Mouse (Mus musculus) heart, postnatal 0 days (tissue): Measurements from ENCODE around the gene Upf3a. TPM values are rescaled to one million over a fixed set of nuclear protein-coding genes. Genes with fewer than 3 reads are reported as not detected.
A peak's percentile ranks its signal among the peaks of the same experiment; 100 is the strongest.

Experiments used
- ATAC-seq: fragments of 200-750 bp; cut with Nextera tagmentation; 2 replicates; pipeline ENCODE4 v1.8.0; 2017; ENCODE audit warnings: low read depth, moderate number of reproducible peaks, moderate library complexity; ENCODE audit not compliant: insufficient read depth
- DNase-seq: peaks from one replicate; pipeline ENCODE4 v3.0.0-alpha.2; 2016; ENCODE audit warnings: low spot score
- H3K27ac ChIP-seq: fragments of 300-500 bp; sonication (generic); 2 replicates; pipeline ENCODE4 v1.5.1; 2014; ENCODE audit warnings: low read depth, mild to moderate bottlenecking
- H3K27me3 ChIP-seq: fragments of 300-500 bp; sonication (generic); 2 replicates; pipeline ENCODE4 v1.6.1; 2014; ENCODE audit warnings: low read length, mixed read lengths; ENCODE audit not compliant: control insufficient read depth, insufficient read depth
- H3K36me3 ChIP-seq: fragments of 300-500 bp; sonication (generic); replicated peaks from 2 replicates; pipeline ENCODE4 v1.6.1; 2014; ENCODE audit warnings: low read length, mixed read lengths; ENCODE audit not compliant: control insufficient read depth, insufficient read depth
- H3K4me1 ChIP-seq: fragments of 300-500 bp; sonication (generic); 2 replicates; pipeline ENCODE4 v1.6.1; 2014; ENCODE audit warnings: antibody characterized with exemption; ENCODE audit not compliant: control insufficient read depth, insufficient read depth
- H3K4me2 ChIP-seq: fragments of 300-500 bp; sonication (generic); 2 replicates; pipeline ENCODE4 v1.6.1; 2014; ENCODE audit warnings: low read depth, mild to moderate bottlenecking, low read length, moderate library complexity
- H3K4me3 ChIP-seq: fragments of 300-500 bp; sonication (generic); 2 replicates; pipeline ENCODE4 v1.5.1; 2014; ENCODE audit warnings: low read depth, low read length
- H3K9ac ChIP-seq: fragments of 300-500 bp; sonication (generic); replicated peaks from 2 replicates; pipeline ENCODE4 v1.6.1; 2014; ENCODE audit warnings: low read depth, low read length, mixed read lengths
- H3K9me3 ChIP-seq: fragments of 300-500 bp; sonication (generic); replicated peaks from 2 replicates; pipeline ENCODE4 v1.6.1; 2016; ENCODE audit warnings: low read length; ENCODE audit not compliant: control insufficient read depth
- CTCF ChIP-seq: IDR thresholded peaks from 2 replicates; pipeline ENCODE4 v1.5.1; 2016; ENCODE audit warnings: antibody characterized with exemption, control low read depth, low read depth
- EP300 ChIP-seq: IDR thresholded peaks from 2 replicates; pipeline ENCODE4 v1.6.1; 2016; ENCODE audit warnings: antibody characterized with exemption, low read depth
- WGBS: fragments of 180-500 bp; shearing (Covaris S2); extraction: QIAGEN DNeasy Blood & Tissue Kit; methylation state at CpG from one replicate; pipeline ENCODE4 v1.1.7; 2014; 5-methylcytosine and 5-hydroxymethylcytosine counted together
- polyA plus RNA-seq: library from polyadenylated mRNA; unstranded; fragments of >200 nt; fragmentation: Nextera tagmentation; extraction: Ambion mirVana; gene quantifications from 2 replicates; pipeline ENCODE4 v1.2.1, GENCODE M21; 2015
- total RNA-seq: library from RNA; depleted of rRNA; stranded (reverse); fragments of >200 nt; gene quantifications from 2 replicates; pipeline ENCODE4 v1.2.3, GENCODE M21; 2014; ENCODE audit warnings: low replicate concordance

Gene Upf3a
- total and polyA plus RNA-seq, 2 experiments from 2014 or later: 5.8 to 19.6 TPM

DNA sequence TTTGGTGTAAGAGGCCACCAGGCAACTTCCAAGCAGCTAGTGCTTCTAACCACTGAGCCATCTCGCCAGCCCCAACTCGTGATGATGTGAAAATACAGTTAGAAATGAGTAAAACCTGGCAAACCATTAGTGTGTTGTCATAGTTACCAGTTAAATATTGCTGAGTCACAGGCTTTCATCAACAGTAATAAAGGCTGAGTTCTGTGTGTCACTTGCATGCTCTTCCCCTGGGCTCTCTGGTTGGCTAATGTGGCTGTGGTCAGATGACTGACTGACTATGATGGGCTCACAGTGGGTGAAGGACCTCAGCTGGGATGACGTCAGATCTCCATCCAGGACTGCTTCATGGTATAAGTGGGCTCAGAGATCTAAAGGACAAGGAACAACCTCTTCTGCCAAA lies 4.9 kb upstream of the Upf3a start:
- Histone ChIP-seq H3K9me3 (no peaks in the 10 kb centered on the region), H3K27ac (no peak overlapping the region), H3K9ac (no peak overlapping the region), H3K36me3 (peaks cover 61% of the 10 kb centered on the region), H3K4me2 (no peak overlapping the region), H3K27me3 (no peaks in the 10 kb centered on the region), H3K4me1 (no peaks in the 10 kb centered on the region), H3K4me3 (no peak overlapping the region)
- ATAC-seq (no peak), DNase-seq (no peak)
- TF ChIP-seq EP300 (no peak), CTCF (no peak)
- 77% methylated on average over 3 of the region's 3 CpGs for WGBS

DNA sequence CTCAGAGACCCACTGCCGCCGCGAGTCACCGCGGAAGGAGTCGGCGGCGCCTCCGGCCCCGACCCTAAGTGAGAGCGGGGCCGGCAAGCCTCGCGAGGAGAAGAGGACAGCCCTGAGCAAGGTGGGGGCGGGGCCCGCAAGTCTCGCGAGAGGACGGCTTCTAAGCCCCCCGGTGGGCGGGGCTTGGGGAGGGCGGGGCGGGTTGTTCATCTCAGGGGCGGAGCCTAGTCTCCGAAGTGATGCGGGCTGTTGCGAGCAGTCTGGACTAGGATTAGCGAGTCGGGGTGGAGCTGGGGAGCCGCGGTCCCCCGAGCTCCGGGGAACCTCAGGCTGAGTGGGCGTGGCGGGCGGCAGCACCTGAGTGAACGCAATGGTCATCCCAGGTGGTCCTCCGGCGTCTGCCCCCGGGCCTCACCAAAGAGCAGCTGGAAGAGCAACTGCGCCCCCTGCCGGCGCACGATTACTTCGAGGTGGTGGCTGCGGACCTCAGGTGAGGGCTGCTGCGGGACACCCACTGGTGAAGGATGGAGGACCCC lies 417 bp downstream of the Upf3a start:
- Histone ChIP-seq H3K9ac (peak overlapping the region; percentile 95), H3K4me2 (peak overlapping the region; percentile 89), H3K27ac (peak overlapping the region; percentile 99), H3K27me3 (no peaks in the 10 kb centered on the region), H3K4me3 (peak overlapping the region; percentile 84), H3K4me1 (peaks cover 4% of the 10 kb centered on the region; the same call in 1 of the 2 replicates), H3K36me3 (peaks cover 39% of the 10 kb centered on the region), H3K9me3 (no peaks in the 10 kb centered on the region)
- ATAC-seq: peak; percentile 96
- TF ChIP-seq CTCF (peak; percentile 77), EP300 (peak; percentile 98)
- DNase-seq: peak; percentile 93
- under 1% methylated on average over 45 of the region's 47 CpGs for WGBS

DNA sequence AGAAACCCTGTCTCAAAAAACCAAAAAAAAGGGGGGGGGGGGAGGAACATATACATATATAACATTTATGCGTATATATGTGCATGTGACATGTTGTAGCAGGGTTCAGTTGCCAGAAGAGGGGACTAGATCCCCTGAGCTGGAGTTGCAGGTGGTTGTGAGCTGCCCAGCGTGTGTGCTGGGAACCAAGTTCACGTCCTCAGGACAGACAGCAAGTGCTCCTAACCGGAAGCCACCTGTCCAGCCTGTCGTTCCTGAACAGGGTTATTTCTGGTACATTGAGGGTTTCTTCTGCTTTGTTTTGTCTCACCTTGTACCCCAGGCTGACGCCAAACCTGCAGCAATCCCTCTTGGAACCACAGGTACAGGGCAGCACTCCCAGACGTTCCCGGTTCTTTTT lies 4.2 kb downstream of the Upf3a start:
- no peak for ATAC-seq
- DNase-seq: no peak
- H3K27ac ChIP-seq: no peak overlapping the region
- no peaks in the 10 kb centered on the region for H3K27me3 ChIP-seq
- TF ChIP-seq CTCF: no peak
- TF ChIP-seq EP300: no peak
- peaks cover 52% of the 10 kb centered on the region for H3K36me3 ChIP-seq
- H3K4me1 ChIP-seq: peaks cover 4% of the 10 kb centered on the region; the same call in 1 of the 2 replicates
- no peak overlapping the region for H3K4me2 ChIP-seq
- H3K4me3 ChIP-seq: no peak overlapping the region
- H3K9ac ChIP-seq: no peak overlapping the region
- WGBS: 90% methylated on average over 8 of the region's 8 CpGs
- H3K9me3 ChIP-seq: no peaks in the 10 kb centered on the region

DNA sequence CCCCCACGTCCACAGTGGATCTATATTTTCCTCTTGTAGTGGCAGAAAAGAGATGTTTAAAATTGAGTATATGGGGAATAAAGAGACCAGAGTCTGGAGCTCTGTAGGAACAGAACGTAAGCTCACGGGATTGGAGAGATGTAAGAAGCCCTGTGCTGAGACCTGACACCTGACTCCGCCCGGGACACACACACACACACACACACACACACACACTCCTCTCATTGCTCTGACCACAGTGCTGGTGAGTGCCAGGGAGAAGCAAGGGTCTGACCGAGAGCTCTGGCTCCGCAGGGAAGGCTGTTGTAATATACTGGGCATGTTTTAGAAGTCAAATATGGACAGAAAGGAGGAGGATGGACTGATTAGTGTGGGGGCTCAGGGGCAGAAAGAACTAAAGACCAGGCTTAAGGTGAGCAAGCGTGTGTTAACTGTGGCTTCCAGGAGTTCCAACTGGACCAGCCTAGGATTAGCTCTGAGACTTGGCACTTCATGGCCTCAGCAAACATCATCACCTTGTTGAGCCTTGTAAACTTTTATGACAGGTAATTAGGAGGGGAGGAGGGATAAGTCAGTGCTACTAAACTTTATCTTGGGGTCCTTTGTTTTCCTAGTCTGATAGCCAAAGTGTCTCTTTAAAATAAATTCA lies 7.8 kb downstream of the Upf3a start:
- no peaks in the 10 kb centered on the region for H3K27me3 ChIP-seq
- TF ChIP-seq CTCF (no peak), EP300 (no peak)
- H3K36me3 ChIP-seq: peaks cover 83% of the 10 kb centered on the region
- H3K9me3 ChIP-seq: no peaks in the 10 kb centered on the region
- no peak overlapping the region for H3K4me2 ChIP-seq
- DNase-seq (no peak), ATAC-seq (no peak)
- H3K4me1 ChIP-seq: no peaks in the 10 kb centered on the region
- H3K9ac ChIP-seq: no peak overlapping the region
- H3K27ac ChIP-seq: no peak overlapping the region
- no peak overlapping the region for H3K4me3 ChIP-seq
- WGBS: 90% methylated on average over 8 of the region's 8 CpGs

DNA sequence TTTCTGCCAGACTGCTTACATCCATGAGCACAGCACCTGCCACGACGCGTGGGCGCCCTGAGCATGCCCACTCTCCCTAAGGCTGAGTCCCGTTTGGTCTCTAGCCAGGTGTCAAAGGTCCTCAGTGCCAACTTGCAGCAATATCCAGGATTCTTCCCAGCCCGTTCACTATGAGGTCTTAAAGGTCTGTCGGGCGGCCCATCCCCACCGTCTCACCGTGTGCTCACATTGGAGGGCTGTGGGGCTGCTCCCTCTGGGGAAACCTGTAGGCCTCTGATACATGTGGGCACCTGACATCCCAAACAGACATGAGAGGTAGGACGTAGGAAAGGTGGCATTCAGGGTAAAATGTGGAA lies 8.3 kb downstream of the Upf3a start:
- no peak overlapping the region for H3K4me3 ChIP-seq
- no peak for ATAC-seq
- H3K36me3 ChIP-seq: peaks cover 83% of the 10 kb centered on the region
- H3K9me3 ChIP-seq: no peaks in the 10 kb centered on the region
- H3K4me2 ChIP-seq: no peak overlapping the region
- no peaks in the 10 kb centered on the region for H3K27me3 ChIP-seq
- no peak overlapping the region for H3K27ac ChIP-seq
- no peak for DNase-seq
- no peak overlapping the region for H3K9ac ChIP-seq
- TF ChIP-seq EP300 (no peak), CTCF (no peak)
- WGBS: 91% methylated on average over 11 of the region's 11 CpGs
- H3K4me1 ChIP-seq: no peaks in the 10 kb centered on the region

DNA sequence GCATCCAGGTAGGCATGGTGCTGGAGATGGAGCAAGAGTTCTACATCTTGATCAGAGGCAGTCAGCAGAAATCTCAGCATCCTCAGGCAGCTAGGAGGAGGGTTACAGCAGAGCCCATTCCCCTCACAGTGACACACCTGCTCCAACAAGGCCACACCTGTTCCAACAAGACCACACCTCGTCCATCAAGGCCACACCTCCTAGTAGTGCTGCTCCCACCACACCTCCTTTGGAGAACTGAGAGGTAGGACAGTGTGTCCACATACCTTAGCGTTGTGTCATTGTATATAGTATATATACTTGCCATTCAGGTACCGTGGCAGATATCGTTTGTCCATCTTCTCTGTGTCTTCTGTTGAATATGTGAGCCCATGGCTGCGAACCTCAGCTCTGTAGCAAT lies 12.3 kb downstream of the Upf3a start:
- no peak overlapping the region for H3K27ac ChIP-seq
- H3K36me3 ChIP-seq: peaks cover 67% of the 10 kb centered on the region
- DNase-seq (no peak), ATAC-seq (no peak)
- H3K9ac ChIP-seq: no peak overlapping the region
- 93% methylated on average over 5 of the region's 5 CpGs for WGBS
- H3K27me3 ChIP-seq: no peaks in the 10 kb centered on the region
- no peaks in the 10 kb centered on the region for H3K9me3 ChIP-seq
- no peaks in the 10 kb centered on the region for H3K4me1 ChIP-seq
- H3K4me2 ChIP-seq: no peak overlapping the region
- TF ChIP-seq EP300 (no peak), CTCF (no peak)
- H3K4me3 ChIP-seq: no peak overlapping the region
